Mouse (Mus musculus): ENCODE data around the gene Tceanc2. TPM values are rescaled to one million over a fixed set of nuclear protein-coding genes. Genes with fewer than 3 reads are reported as not detected.

Gene Tceanc2
- polyA plus RNA-seq (2011; ENCODE audit: insufficient read depth, insufficient read length, low read depth, missing spikeins): 15.7 and 38.3 TPM in 2 replicates

DNA sequence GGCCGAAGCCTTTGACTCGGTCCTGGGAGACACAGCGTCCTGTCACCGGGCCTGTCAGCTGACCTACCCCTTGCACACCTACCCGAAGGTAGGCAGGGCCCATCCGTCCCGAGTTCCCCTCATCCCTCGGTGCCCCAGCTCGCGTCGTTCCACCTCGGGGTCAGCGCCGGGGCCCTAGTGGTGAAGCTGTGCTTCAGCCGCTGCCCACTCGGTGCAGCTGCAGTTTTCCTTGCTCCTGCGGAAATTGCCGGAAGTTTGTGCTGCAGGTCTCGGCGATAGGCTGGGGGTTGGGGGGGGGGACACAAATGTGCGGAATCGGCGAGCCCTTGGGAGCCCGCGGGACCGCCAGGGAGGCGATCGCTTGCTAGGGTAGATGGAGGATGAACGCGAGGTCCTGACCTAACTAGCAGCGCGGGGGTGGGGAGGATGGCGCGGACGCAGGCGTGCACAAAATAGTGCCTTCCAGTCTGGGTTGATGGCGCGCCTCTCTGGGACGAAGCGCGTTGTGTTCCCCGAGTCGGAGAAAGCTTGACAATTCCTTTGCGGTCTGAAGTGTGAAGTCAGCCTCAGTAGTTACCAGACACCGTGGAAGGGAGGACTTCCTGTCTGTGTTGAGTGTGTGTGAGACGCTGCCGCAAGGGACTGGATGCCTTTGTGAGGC is at the start of gene Tceanc2:
TSS of gene Tceanc2 (minus strand) at position 287 of the 661 bp plus-strand sequence.
- Histone ChIP-seq H3K27ac (ENCODE audit: insufficient read depth, low read length) (peak within 1 kb of the TSS; percentile 63), H3K9me3 (replicated peaks; ENCODE audit: control insufficient read depth, insufficient read depth, low read length, poor library complexity, severe bottlenecking) (peaks cover 2% of the 10 kb centered on the region), H3K4me3 (ENCODE audit: low read depth, low read length) (peak within 1 kb of the TSS; percentile 86), H3K4me1 (ENCODE audit: control insufficient read depth, insufficient read depth, low read length) (peaks cover 2% of the 10 kb centered on the region), H3K27me3 (ENCODE audit: control insufficient read depth, insufficient read depth, low read length, poor library complexity, severe bottlenecking) (no peaks in the 10 kb centered on the region), H3K9ac (ENCODE audit: low read depth, poor library complexity, severe bottlenecking) (peak within 1 kb of the TSS; percentile 80), H3K36me3 (ENCODE audit: control insufficient read depth, insufficient read depth, low read length, poor library complexity, severe bottlenecking) (no peaks in the 10 kb centered on the region)
- TF ChIP-seq CTCF (IDR thresholded peaks at IDR 0.05; ENCODE audit: low read depth, low read length): no peak
- no peak for TF ChIP-seq POLR2A (IDR thresholded peaks at IDR 0.05; ENCODE audit: insufficient read depth, low read length)
- no peak for TF ChIP-seq EP300 (IDR thresholded peaks at IDR 0.05; ENCODE audit: insufficient read depth, low read depth, low read length)

DNA sequence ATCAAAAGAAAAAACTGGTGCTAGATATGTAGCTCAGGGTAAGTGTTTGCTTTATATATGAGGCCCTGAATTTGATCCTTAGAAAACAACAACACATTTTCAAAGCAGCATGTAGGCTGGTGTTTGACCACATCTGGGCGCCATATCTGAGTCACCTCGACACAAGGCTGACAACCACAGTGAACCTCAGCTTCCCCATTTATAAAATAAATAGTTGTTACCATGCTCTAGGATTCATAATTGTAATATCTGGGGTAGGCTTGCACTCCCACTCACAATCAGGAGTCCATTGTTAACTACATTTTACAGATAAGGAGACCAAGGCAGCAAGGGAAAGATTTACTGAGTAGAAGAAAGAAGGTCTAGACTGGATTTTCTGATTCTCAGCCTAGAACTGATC is 47.4 kb upstream of the Tceanc2 start:
- no peak overlapping the region for H3K27ac ChIP-seq (ENCODE audit: insufficient read depth, low read length)
- no peak for TF ChIP-seq EP300 (IDR thresholded peaks at IDR 0.05; ENCODE audit: insufficient read depth, low read depth, low read length)
- no peak for TF ChIP-seq POLR2A (IDR thresholded peaks at IDR 0.05; ENCODE audit: insufficient read depth, low read length)
- no peak for TF ChIP-seq CTCF (IDR thresholded peaks at IDR 0.05; ENCODE audit: low read depth, low read length)

DNA sequence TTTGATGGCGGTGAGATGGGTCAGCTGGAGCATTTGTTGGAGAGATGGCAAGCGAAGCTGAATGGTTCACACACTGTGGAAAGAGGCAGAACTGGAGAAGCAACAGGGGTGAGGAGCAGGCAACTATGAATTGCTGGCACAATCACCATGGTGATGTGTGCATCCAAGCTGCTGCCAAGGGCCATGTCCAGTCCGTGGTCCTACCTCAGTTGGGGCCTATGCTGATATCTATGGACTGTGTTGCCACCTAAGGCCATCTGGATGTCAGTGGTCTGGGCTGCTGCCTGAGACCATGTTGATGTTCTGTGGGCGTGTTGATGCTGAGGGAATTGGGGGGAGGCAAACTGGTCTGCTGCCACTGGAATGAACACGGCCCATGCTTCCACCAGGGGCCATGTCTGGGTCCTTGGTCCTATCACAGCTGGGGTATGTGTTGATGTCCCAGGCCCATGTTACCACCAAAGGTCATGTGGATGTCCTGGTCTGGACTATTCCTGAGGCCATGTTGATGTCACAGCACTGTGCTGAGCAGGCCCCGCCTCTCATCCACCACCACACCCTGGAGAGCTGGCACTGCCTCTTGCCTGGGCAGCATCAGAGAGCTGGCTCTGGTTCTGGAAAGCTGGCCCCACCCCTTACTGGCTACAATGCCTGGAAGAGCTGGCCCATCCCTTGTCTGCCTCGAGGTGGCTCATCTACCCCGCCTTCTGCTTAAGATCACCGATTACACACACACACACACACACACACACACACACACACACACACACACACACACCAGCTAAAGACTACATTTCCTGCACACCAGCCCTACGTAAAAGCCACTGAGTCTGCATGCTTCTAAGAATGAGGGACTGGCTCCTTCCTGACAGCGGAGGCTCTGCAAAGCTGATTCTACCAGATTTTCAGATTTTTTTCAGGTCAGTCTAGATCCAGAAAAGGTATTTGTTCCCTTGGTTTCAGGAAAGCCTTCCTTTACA is 44.6 kb upstream of the Tceanc2 start:
- Histone ChIP-seq H3K27me3 (ENCODE audit: control insufficient read depth, insufficient read depth, low read length, poor library complexity, severe bottlenecking) (no peaks in the 10 kb centered on the region), H3K4me3 (ENCODE audit: low read depth, low read length) (no peak overlapping the region), H3K4me1 (ENCODE audit: control insufficient read depth, insufficient read depth, low read length) (no peaks in the 10 kb centered on the region), H3K27ac (ENCODE audit: insufficient read depth, low read length) (no peak overlapping the region), H3K36me3 (ENCODE audit: control insufficient read depth, insufficient read depth, low read length, poor library complexity, severe bottlenecking) (no peaks in the 10 kb centered on the region), H3K9ac (ENCODE audit: low read depth, poor library complexity, severe bottlenecking) (no peak overlapping the region), H3K9me3 (replicated peaks; ENCODE audit: control insufficient read depth, insufficient read depth, low read length, poor library complexity, severe bottlenecking) (no peaks in the 10 kb centered on the region)
- TF ChIP-seq EP300 (IDR thresholded peaks at IDR 0.05; ENCODE audit: insufficient read depth, low read depth, low read length): no peak
- TF ChIP-seq CTCF (IDR thresholded peaks at IDR 0.05; ENCODE audit: low read depth, low read length): no peak
- TF ChIP-seq POLR2A (IDR thresholded peaks at IDR 0.05; ENCODE audit: insufficient read depth, low read length): no peak

More for the DNA sequence above, 47.4 kb upstream of the Tceanc2 start:
- no peaks in the 10 kb centered on the region for H3K27me3 ChIP-seq (ENCODE audit: control insufficient read depth, insufficient read depth, low read length, poor library complexity, severe bottlenecking)
- no peak overlapping the region for H3K4me3 ChIP-seq (ENCODE audit: low read depth, low read length)
- no peaks in the 10 kb centered on the region; the same call in 1 of the 2 replicates for H3K36me3 ChIP-seq (ENCODE audit: control insufficient read depth, insufficient read depth, low read length, poor library complexity, severe bottlenecking)
- H3K9ac ChIP-seq (ENCODE audit: low read depth, poor library complexity, severe bottlenecking): no peak overlapping the region
- no peaks in the 10 kb centered on the region for H3K9me3 ChIP-seq (replicated peaks; ENCODE audit: control insufficient read depth, insufficient read depth, low read length, poor library complexity, severe bottlenecking)
- no peaks in the 10 kb centered on the region for H3K4me1 ChIP-seq (ENCODE audit: control insufficient read depth, insufficient read depth, low read length)

DNA sequence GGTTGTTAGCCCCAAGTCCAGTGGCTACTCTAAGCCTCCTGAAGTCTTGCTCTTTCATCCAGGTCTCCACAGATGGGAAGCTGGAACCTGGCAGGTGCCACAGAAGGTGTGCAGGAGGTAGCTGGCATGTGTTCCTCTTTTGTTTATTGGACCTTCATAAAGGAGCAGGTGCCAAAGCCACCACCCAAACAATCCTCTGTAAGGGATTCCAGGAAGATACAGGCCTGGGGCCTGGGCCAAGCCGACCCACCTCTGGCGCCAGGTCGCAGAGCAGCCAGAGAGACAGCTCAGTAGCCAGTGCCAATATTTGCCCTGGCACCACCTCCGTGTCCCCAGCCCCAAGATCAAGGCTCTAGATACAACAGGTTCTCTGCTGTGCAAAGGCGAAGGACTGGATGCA is 42.6 kb upstream of the Tceanc2 start:
- TF ChIP-seq CTCF (IDR thresholded peaks at IDR 0.05; ENCODE audit: low read depth, low read length) (no peak), EP300 (IDR thresholded peaks at IDR 0.05; ENCODE audit: insufficient read depth, low read depth, low read length) (no peak), POLR2A (IDR thresholded peaks at IDR 0.05; ENCODE audit: insufficient read depth, low read length) (no peak)
- Histone ChIP-seq H3K36me3 (ENCODE audit: control insufficient read depth, insufficient read depth, low read length, poor library complexity, severe bottlenecking) (no peaks in the 10 kb centered on the region), H3K27me3 (ENCODE audit: control insufficient read depth, insufficient read depth, low read length, poor library complexity, severe bottlenecking) (no peaks in the 10 kb centered on the region), H3K4me1 (ENCODE audit: control insufficient read depth, insufficient read depth, low read length) (no peaks in the 10 kb centered on the region), H3K4me3 (ENCODE audit: low read depth, low read length) (no peak overlapping the region), H3K9me3 (replicated peaks; ENCODE audit: control insufficient read depth, insufficient read depth, low read length, poor library complexity, severe bottlenecking) (no peaks in the 10 kb centered on the region), H3K9ac (ENCODE audit: low read depth, poor library complexity, severe bottlenecking) (no peak overlapping the region), H3K27ac (ENCODE audit: insufficient read depth, low read length) (no peak overlapping the region)

DNA sequence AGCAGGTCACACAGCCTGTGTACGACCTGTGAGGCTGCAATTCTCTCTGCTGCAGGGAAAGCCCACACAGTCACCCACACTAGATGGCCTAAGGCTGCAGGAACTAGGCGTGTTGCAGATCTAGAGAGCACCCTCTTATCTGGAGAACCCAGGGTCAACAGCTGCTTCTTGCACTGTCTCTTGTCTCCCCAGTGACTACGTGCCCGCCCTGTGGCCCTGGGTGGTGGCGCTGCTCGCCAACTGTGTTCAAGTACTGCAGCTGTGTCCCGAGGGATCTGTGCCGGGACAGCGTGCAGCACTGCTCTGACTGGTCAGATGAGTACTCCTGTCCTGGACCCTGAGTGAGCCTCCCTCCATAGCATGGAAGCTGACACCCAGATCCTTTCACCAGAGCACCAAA is 38.7 kb upstream of the Tceanc2 start:
- Histone ChIP-seq H3K27ac (ENCODE audit: insufficient read depth, low read length) (no peak overlapping the region), H3K27me3 (ENCODE audit: control insufficient read depth, insufficient read depth, low read length, poor library complexity, severe bottlenecking) (no peaks in the 10 kb centered on the region), H3K9ac (ENCODE audit: low read depth, poor library complexity, severe bottlenecking) (no peak overlapping the region), H3K4me3 (ENCODE audit: low read depth, low read length) (no peak overlapping the region), H3K36me3 (ENCODE audit: control insufficient read depth, insufficient read depth, low read length, poor library complexity, severe bottlenecking) (no peaks in the 10 kb centered on the region), H3K9me3 (replicated peaks; ENCODE audit: control insufficient read depth, insufficient read depth, low read length, poor library complexity, severe bottlenecking) (no peaks in the 10 kb centered on the region), H3K4me1 (ENCODE audit: control insufficient read depth, insufficient read depth, low read length) (no peaks in the 10 kb centered on the region)
- TF ChIP-seq POLR2A (IDR thresholded peaks at IDR 0.05; ENCODE audit: insufficient read depth, low read length): no peak
- no peak for TF ChIP-seq EP300 (IDR thresholded peaks at IDR 0.05; ENCODE audit: insufficient read depth, low read depth, low read length)
- TF ChIP-seq CTCF (IDR thresholded peaks at IDR 0.05; ENCODE audit: low read depth, low read length): no peak

All from ES-Bruce4 (cell line).